Comparison of ENCODE assay signal across 20 mouse cellular contexts in genomic region chr9:56130536-56130935, GRCm38 (mm10). TPM values are rescaled to one million over a fixed set of nuclear protein-coding genes. Genes with fewer than 3 reads are reported as not detected.
A peak's percentile ranks its signal among the peaks of the same experiment; 100 is the strongest.
DNase-seq lines count a peak whose midpoint lies in the region; ATAC-seq and TF ChIP-seq lines count a peak whose summit lies in the region.
"Had no signal": no experiment of that assay in that cellular context is flagged by ENCODE, and none has a peak within 500 bp of the region (broad histone marks: within the 10 kb centered on the region; RNA-seq: fewer than 3 reads in every experiment).

No protein-coding gene starts in this region.

- no peaks in the 10 kb centered on the region for H3K9me3 ChIP-seq in heart, embryonic 11.5 days (replicated peaks; ENCODE audit: control insufficient read depth, low read length)
- no peaks in the 10 kb centered on the region for H3K9me3 ChIP-seq in hindbrain, embryonic 13.5 days
- H3K9me3 ChIP-seq in hindbrain, embryonic 10.5 days = no peaks in the 10 kb centered on the region
- no peaks in the 10 kb centered on the region for H3K9me3 ChIP-seq in heart, embryonic 15.5 days (replicated peaks)
- H3K9me3 ChIP-seq in heart, postnatal 0 days (replicated peaks; ENCODE audit: control insufficient read depth, low read length) = no peaks in the 10 kb centered on the region
- H3K9me3 ChIP-seq: embryonic facial prominence, embryonic 13.5 days; forebrain, embryonic 12.5 days had no signal

- peaks cover 8% of the 10 kb centered on the region for H3K36me3 ChIP-seq in heart, embryonic 11.5 days (ENCODE audit: control insufficient read depth, insufficient read depth, low read length)
- peaks cover 85% of the 10 kb centered on the region for H3K36me3 ChIP-seq in hindbrain, embryonic 13.5 days
- H3K36me3 ChIP-seq in hindbrain, embryonic 10.5 days = peaks cover 92% of the 10 kb centered on the region
- peaks cover 31% of the 10 kb centered on the region for H3K36me3 ChIP-seq in heart, embryonic 15.5 days
- peaks cover 52% of the 10 kb centered on the region for H3K36me3 ChIP-seq in heart, postnatal 0 days (replicated peaks; ENCODE audit: control insufficient read depth, insufficient read depth, low read length)

- DNase-seq in heart, adult 9 months (ENCODE audit: low spot score in 2 of 2) = no peak
- DNase-seq in hindbrain, embryonic 10.5 days (ENCODE audit: low spot score) = no peak
- peak; percentile 60 for DNase-seq in heart, postnatal 0 days (ENCODE audit: low spot score)
- DNase-seq in thymus, postnatal 36 days = no peak
- DNase-seq: adrenal gland, adult 2 months; adrenal gland, postnatal 25 days; cerebellum, adult 18-20 months; cerebellum, adult 9-11 months; cerebellum, postnatal 36 days; gastrocnemius, postnatal 10 days had no signal

- H3K4me2 ChIP-seq in heart, embryonic 11.5 days = no peak overlapping the region
- H3K4me2 ChIP-seq in hindbrain, embryonic 13.5 days = no peak overlapping the region
- H3K4me2 ChIP-seq in heart, embryonic 15.5 days = no peak overlapping the region
- no peak overlapping the region for H3K4me2 ChIP-seq in heart, postnatal 0 days (ENCODE audit: low read depth, low read length)
- H3K4me2 ChIP-seq: embryonic facial prominence, embryonic 13.5 days; forebrain, embryonic 12.5 days had no signal

- TF ChIP-seq CTCF in heart, postnatal 0 days (IDR thresholded peaks at IDR 0.05; ENCODE audit: low read depth) = 0 out of 2 replicates have a peak, but pooled peaks have one; percentile 5

- H3K27ac ChIP-seq in heart, embryonic 11.5 days (ENCODE audit: low read depth, low read length) = peak overlapping the region; percentile 73; the same call in 1 of the 2 replicates
- H3K27ac ChIP-seq in hindbrain, embryonic 13.5 days = peak overlapping the region; percentile 40; the same call in 1 of the 2 replicates
- H3K27ac ChIP-seq in hindbrain, embryonic 10.5 days = no peak overlapping the region
- peak overlapping the region; percentile 50 for H3K27ac ChIP-seq in heart, embryonic 15.5 days
- peak overlapping the region; percentile 67; the same call in 1 of the 2 replicates for H3K27ac ChIP-seq in heart, postnatal 0 days (ENCODE audit: low read depth)
- H3K27ac ChIP-seq: embryonic facial prominence, embryonic 13.5 days; forebrain, embryonic 12.5 days; heart, adult 2 months; kidney, postnatal 0 days had no signal

- peaks cover 32% of the 10 kb centered on the region for H3K4me1 ChIP-seq in heart, embryonic 11.5 days (ENCODE audit: control insufficient read depth, insufficient read depth, low read length)
- H3K4me1 ChIP-seq in hindbrain, embryonic 13.5 days (replicated peaks) = peaks cover 10% of the 10 kb centered on the region
- H3K4me1 ChIP-seq in hindbrain, embryonic 10.5 days (replicated peaks) = peaks cover 2% of the 10 kb centered on the region; the same call in 1 of the 2 replicates
- peaks cover 52% of the 10 kb centered on the region for H3K4me1 ChIP-seq in heart, embryonic 15.5 days (replicated peaks)
- H3K4me1 ChIP-seq in heart, postnatal 0 days (ENCODE audit: control insufficient read depth, insufficient read depth) = peaks cover 41% of the 10 kb centered on the region
- H3K4me1 ChIP-seq: forebrain, embryonic 12.5 days had no signal

- H3K9ac ChIP-seq in heart, embryonic 11.5 days (ENCODE audit: low read depth, low read length) = no peak overlapping the region
- H3K9ac ChIP-seq in hindbrain, embryonic 13.5 days = no peak overlapping the region
- H3K9ac ChIP-seq in heart, embryonic 15.5 days = no peak overlapping the region
- no peak overlapping the region for H3K9ac ChIP-seq in heart, postnatal 0 days (replicated peaks; ENCODE audit: low read depth, low read length)
- H3K9ac ChIP-seq: embryonic facial prominence, embryonic 13.5 days; forebrain, embryonic 12.5 days had no signal

- 33% methylated on average over 4 of the region's 4 CpGs for WGBS in heart, embryonic 11.5 days (ENCODE audit: insufficient replicate concordance)
- WGBS in hindbrain, embryonic 13.5 days = 70% methylated on average over 4 of the region's 4 CpGs
- WGBS in hindbrain, embryonic 10.5 days = 80% methylated on average over 4 of the region's 4 CpGs
- WGBS in heart, embryonic 15.5 days = 36% methylated on average over 4 of the region's 4 CpGs
- 28% methylated on average over 4 of the region's 4 CpGs for WGBS in heart, postnatal 0 days

- no peaks in the 10 kb centered on the region for H3K27me3 ChIP-seq in heart, embryonic 11.5 days (ENCODE audit: control insufficient read depth, insufficient read depth, low read length)
- H3K27me3 ChIP-seq in hindbrain, embryonic 13.5 days = no peaks in the 10 kb centered on the region
- no peaks in the 10 kb centered on the region for H3K27me3 ChIP-seq in hindbrain, embryonic 10.5 days (ENCODE audit: insufficient read depth, poor library complexity, severe bottlenecking)
- no peaks in the 10 kb centered on the region for H3K27me3 ChIP-seq in heart, embryonic 15.5 days
- H3K27me3 ChIP-seq in heart, postnatal 0 days (ENCODE audit: control insufficient read depth, insufficient read depth, low read length) = no peaks in the 10 kb centered on the region
- H3K27me3 ChIP-seq: embryonic facial prominence, embryonic 13.5 days; forebrain, embryonic 12.5 days had no signal

- no peak for ATAC-seq in heart, embryonic 11.5 days (replicated peaks; ENCODE audit: insufficient number of reproducible peaks, low FRiP score, low TSS enrichment)
- no peak for ATAC-seq in hindbrain, embryonic 13.5 days (ENCODE audit: low FRiP score)
- ATAC-seq in heart, embryonic 15.5 days (replicated peaks; ENCODE audit: insufficient number of reproducible peaks, insufficient read depth, low FRiP score, low read depth) = no peak
- ATAC-seq in heart, postnatal 0 days (ENCODE audit: insufficient read depth, low read depth) = peak; percentile 64
- ATAC-seq: forebrain, embryonic 16.5 days; inflammation-experienced regulatory T-cells, adult 6 months; intestine, postnatal 0 days had no signal

- H3K4me3 ChIP-seq in heart, embryonic 11.5 days (ENCODE audit: low read depth, low read length) = no peak overlapping the region
- H3K4me3 ChIP-seq in hindbrain, embryonic 13.5 days = no peak overlapping the region
- no peak overlapping the region for H3K4me3 ChIP-seq in hindbrain, embryonic 10.5 days
- H3K4me3 ChIP-seq in heart, embryonic 15.5 days = no peak overlapping the region
- no peak overlapping the region for H3K4me3 ChIP-seq in heart, postnatal 0 days (ENCODE audit: low read depth, low read length)
- H3K4me3 ChIP-seq: embryonic facial prominence, embryonic 13.5 days; forebrain, embryonic 12.5 days; heart, adult 2 months had no signal

- TF ChIP-seq EP300 in heart, postnatal 0 days (IDR thresholded peaks at IDR 0.05; ENCODE audit: low read depth) = no peak

RNA-seq across cellular contexts. Expression of gene Tspan3, which starts 34.7 kb away (rescaled TPM):
- 381 and 423 TPM in 2 replicates for polyA plus RNA-seq in heart, embryonic 11.5 days (2014; fragmentation: Nextera tagmentation; extraction: Ambion mirVana)
- 575 and 579 TPM in 2 replicates for polyA plus RNA-seq in hindbrain, embryonic 13.5 days (2015; fragmentation: Nextera tagmentation; extraction: Ambion mirVana)
- 546 and 562 TPM in 2 replicates for polyA plus RNA-seq in hindbrain, embryonic 10.5 days (2016; fragmentation: Nextera tagmentation; extraction: Ambion mirVana)
- polyA plus RNA-seq in heart, embryonic 15.5 days (2015; fragmentation: Nextera tagmentation; extraction: Ambion mirVana) = 378 and 426 TPM in 2 replicates
- total RNA-seq in heart, postnatal 0 days (2014; rRNA removed; ENCODE audit: low replicate concordance) = 384 and 402 TPM in 2 replicates
- 460 and 461 TPM in 2 replicates for polyA plus RNA-seq in heart, postnatal 0 days (2015; fragmentation: Nextera tagmentation; extraction: Ambion mirVana)

RNA-seq across cellular contexts. Expression of gene Pstpip1, which starts 40.8 kb away (rescaled TPM):
- 0.27 and 0.39 TPM in 2 replicates for polyA plus RNA-seq in heart, embryonic 11.5 days (2014; fragmentation: Nextera tagmentation; extraction: Ambion mirVana)
- 0.70 and 0.73 TPM in 2 replicates for polyA plus RNA-seq in hindbrain, embryonic 13.5 days (2015; fragmentation: Nextera tagmentation; extraction: Ambion mirVana)
- polyA plus RNA-seq in hindbrain, embryonic 10.5 days (2016; fragmentation: Nextera tagmentation; extraction: Ambion mirVana) = 0.78 and 0.82 TPM in 2 replicates
- polyA plus RNA-seq in heart, embryonic 15.5 days (2015; fragmentation: Nextera tagmentation; extraction: Ambion mirVana) = 1.8 and 3.3 TPM in 2 replicates
- total RNA-seq in heart, postnatal 0 days (2014; rRNA removed; ENCODE audit: low replicate concordance) = 2.9 and 3.5 TPM in 2 replicates
- polyA plus RNA-seq in heart, postnatal 0 days (2015; fragmentation: Nextera tagmentation; extraction: Ambion mirVana) = 1.1 and 1.4 TPM in 2 replicates
